Mouse (Mus musculus) myocyte (in vitro differentiated cells): Measurements from ENCODE around the gene Flvcr1. TPM values are rescaled to one million over a fixed set of nuclear protein-coding genes. Genes with fewer than 3 reads are reported as not detected.
"Not testable (repeated sequence)": the region's sequence is repeated elsewhere in the genome, so short reads cannot be mapped to it uniquely, and the experiment has no call there.

ENCODE experiments used
- H3K27me3 ChIP-seq: one replicate; pipeline ENCODE4 v1.6.1; 2011; ENCODE audit not compliant: control insufficient read depth, insufficient read depth, insufficient read length
- H3K36me3 ChIP-seq: one replicate; pipeline ENCODE4 v1.6.1; 2011; ENCODE audit not compliant: control insufficient read depth, insufficient read depth
- H3K4me2 ChIP-seq: one replicate; pipeline ENCODE4 v1.6.1; 2011; ENCODE audit warnings: low read depth, control low read depth
- H3K4me3 ChIP-seq: one replicate; pipeline ENCODE4 v1.5.1; 2011; ENCODE audit warnings: mild to moderate bottlenecking, control low read depth, moderate library complexity
- H3K79me2 ChIP-seq: one replicate; pipeline ENCODE4 v1.6.1; 2011; ENCODE audit not compliant: control insufficient read depth, insufficient read depth
- H3ac ChIP-seq: one replicate; pipeline ENCODE4 v1.6.1; 2011; ENCODE audit not compliant: control insufficient read depth, insufficient read length
- CEBPB ChIP-seq: IDR thresholded peaks from 2 replicates; pipeline ENCODE4 v1.6.1; 2011; ENCODE audit warnings: mild to moderate bottlenecking, moderate library complexity; ENCODE audit not compliant: poor library complexity, insufficient read depth, severe bottlenecking
- E2F4 ChIP-seq: IDR thresholded peaks from one replicate; pipeline ENCODE4 v1.6.1; 2011; ENCODE audit warnings: mild to moderate bottlenecking, control low read depth, moderate library complexity; ENCODE audit not compliant: insufficient read depth
- MAX ChIP-seq: IDR thresholded peaks from one replicate; pipeline ENCODE4 v1.6.1; 2011; ENCODE audit warnings: low read depth, mild to moderate bottlenecking, control low read depth
- MYOD1 ChIP-seq, 3 experiments: IDR thresholded peaks; one replicate each; pipeline ENCODE4 v1.6.1; 2011; ENCODE audit warnings: control low read depth in 2 of 3, low read depth in 2 of 3, mild to moderate bottlenecking in 2 of 3, moderate library complexity in 1 of 3; ENCODE audit not compliant: insufficient read length in 2 of 3, control insufficient read depth in 1 of 3
- MYOG ChIP-seq, 3 experiments: IDR thresholded peaks; one replicate each; pipeline ENCODE4 v1.6.1; 2011; ENCODE audit warnings: control low read depth in 2 of 3, low read depth in 2 of 3, mild to moderate bottlenecking in 2 of 3; ENCODE audit not compliant: insufficient read length in 2 of 3, control insufficient read depth in 1 of 3, insufficient read depth in 1 of 3
- POLR2A ChIP-seq: IDR thresholded peaks from one replicate; pipeline ENCODE4 v1.6.1; 2011; ENCODE audit warnings: low read depth, mild to moderate bottlenecking, control low read depth, moderate library complexity; ENCODE audit not compliant: insufficient read length
- POLR2AphosphoS2 ChIP-seq: IDR thresholded peaks from one replicate; pipeline ENCODE4 v1.6.1; 2011; ENCODE audit warnings: low read depth, control low read depth; ENCODE audit not compliant: insufficient read length
- REST ChIP-seq: IDR thresholded peaks from one replicate; pipeline ENCODE4 v1.6.1; 2011; ENCODE audit warnings: mild to moderate bottlenecking, control low read depth, moderate library complexity; ENCODE audit not compliant: insufficient read depth, insufficient read length
- SRF ChIP-seq: IDR thresholded peaks from one replicate; pipeline ENCODE4 v1.6.1; 2011; ENCODE audit warnings: low read depth; ENCODE audit not compliant: control insufficient read depth, insufficient read length
- TCF12 ChIP-seq: IDR thresholded peaks from one replicate; pipeline ENCODE4 v1.6.1; 2011; ENCODE audit warnings: mild to moderate bottlenecking, control low read depth; ENCODE audit not compliant: poor library complexity, insufficient read depth, severe bottlenecking
- TCF3 ChIP-seq: IDR thresholded peaks from one replicate; pipeline ENCODE4 v1.6.1; 2011; ENCODE audit warnings: low read depth, control low read depth; ENCODE audit not compliant: insufficient read length
- USF1 ChIP-seq: IDR thresholded peaks from one replicate; pipeline ENCODE4 v1.6.1; 2011; ENCODE audit warnings: low read depth, mild to moderate bottlenecking, control low read depth, moderate library complexity
- polyA plus RNA-seq: library from polyadenylated mRNA; unstranded; fragments of >200 nt; fragmentation: generic; extraction: Trizol; gene quantifications from one replicate; pipeline ENCODE4 v1.2.1, GENCODE M21; 2012; ENCODE audit warnings: missing spikeins

The Flvcr1 gene
- polyA plus RNA-seq, 1 experiment = 2.2 TPM

- Histone ChIP-seq H3K4me2 (no peak overlapping the region), H3K79me2 (no peaks in the 10 kb centered on the region), H3ac (no peak overlapping the region), H3K4me3 (no peak overlapping the region), H3K36me3 (no peaks in the 10 kb centered on the region), H3K27me3 (no peaks in the 10 kb centered on the region)
- TF ChIP-seq USF1 (no peak), MAX (no peak), MYOD1 (IDR thresholded peaks at IDR 0.05; ENCODE audit: control insufficient read depth in 1 of 3, insufficient read length in 2 of 3, low read depth in 2 of 3) (no peak), TCF3 (no peak)
Observed at GRCm38 (mm10) chr1:191035649-191036048, 9.7 kb upstream of the Flvcr1 start.

GRCm38 (mm10) chr1:191030922-191031425 lies 5.0 kb upstream of the Flvcr1 start:
- not testable (repeated sequence) for H3ac ChIP-seq, H3K36me3 ChIP-seq, H3K4me3 ChIP-seq, H3K79me2 ChIP-seq, H3K4me2 ChIP-seq, H3K27me3 ChIP-seq

GRCm38 (mm10) chr1:191030182-191030581 lies 4.2 kb upstream of the Flvcr1 start:
- TF ChIP-seq USF1 (no peak), TCF3 (no peak), E2F4 (no peak), MYOG (IDR thresholded peaks at IDR 0.05; ENCODE audit: control insufficient read depth in 1 of 3, insufficient read depth in 1 of 3, insufficient read length in 2 of 3, low read depth in 2 of 3) (no peak)
- Histone ChIP-seq H3K4me3 (no peak overlapping the region), H3ac (no peak overlapping the region), H3K4me2 (no peak overlapping the region), H3K36me3 (no peaks in the 10 kb centered on the region), H3K79me2 (peaks cover 3% of the 10 kb centered on the region), H3K27me3 (no peaks in the 10 kb centered on the region)

- peak overlapping the region; percentile 31 for H3ac ChIP-seq
- TF ChIP-seq TCF3 (no peak), POLR2A (no peak), POLR2AphosphoS2 (no peak), MYOD1 (IDR thresholded peaks at IDR 0.05; ENCODE audit: control insufficient read depth in 1 of 3, insufficient read length in 2 of 3, low read depth in 2 of 3) (peak in 1 of 3 experiments; percentile 18)
- no peaks in the 10 kb centered on the region for H3K27me3 ChIP-seq
- H3K4me3 ChIP-seq = peak overlapping the region; percentile 75
- peak overlapping the region; percentile 87 for H3K4me2 ChIP-seq
- peaks cover 4% of the 10 kb centered on the region for H3K36me3 ChIP-seq
- peaks cover 22% of the 10 kb centered on the region for H3K79me2 ChIP-seq
Observed at GRCm38 (mm10) chr1:191025016-191026012, 644 bp downstream of the Flvcr1 start.

- not testable (repeated sequence) for H3K4me3 ChIP-seq, H3K27me3 ChIP-seq, H3ac ChIP-seq, H3K36me3 ChIP-seq, H3K4me2 ChIP-seq
- H3K79me2 ChIP-seq = peaks cover 22% of the 10 kb centered on the region
Observed at GRCm38 (mm10) chr1:191023806-191024205, 2.2 kb downstream of the Flvcr1 start.

- peaks cover 4% of the 10 kb centered on the region for H3K36me3 ChIP-seq
- H3K4me3 ChIP-seq = no peak overlapping the region
- no peak overlapping the region for H3K4me2 ChIP-seq
- H3K79me2 ChIP-seq = peaks cover 22% of the 10 kb centered on the region
- no peak for TF ChIP-seq MAX
- TF ChIP-seq POLR2AphosphoS2 = no peak
- no peak for TF ChIP-seq USF1
- TF ChIP-seq MYOG (IDR thresholded peaks at IDR 0.05; ENCODE audit: control insufficient read depth in 1 of 3, insufficient read depth in 1 of 3, insufficient read length in 2 of 3, low read depth in 2 of 3) = no peak
- TF ChIP-seq CEBPB = no peak
- TF ChIP-seq SRF = no peak
- TF ChIP-seq REST = no peak
- TF ChIP-seq TCF12 = no peak
- no peak for TF ChIP-seq MYOD1 (IDR thresholded peaks at IDR 0.05; ENCODE audit: control insufficient read depth in 1 of 3, insufficient read length in 2 of 3, low read depth in 2 of 3)
- no peak for TF ChIP-seq E2F4
- no peak for TF ChIP-seq TCF3
- TF ChIP-seq POLR2A = no peak
- no peaks in the 10 kb centered on the region for H3K27me3 ChIP-seq
- H3ac ChIP-seq = no peak overlapping the region
Observed at GRCm38 (mm10) chr1:191023140-191023539, 2.8 kb downstream of the Flvcr1 start.
